Mouse (Mus musculus) cerebellum, adult 18-20 months (tissue): ENCODE results near the gene Npepl1.

Experiments used
- DNase-seq, 2 experiments: peaks; one replicate each; pipeline ENCODE4 v3.0.0; 2021

The Npepl1 gene

DNA sequence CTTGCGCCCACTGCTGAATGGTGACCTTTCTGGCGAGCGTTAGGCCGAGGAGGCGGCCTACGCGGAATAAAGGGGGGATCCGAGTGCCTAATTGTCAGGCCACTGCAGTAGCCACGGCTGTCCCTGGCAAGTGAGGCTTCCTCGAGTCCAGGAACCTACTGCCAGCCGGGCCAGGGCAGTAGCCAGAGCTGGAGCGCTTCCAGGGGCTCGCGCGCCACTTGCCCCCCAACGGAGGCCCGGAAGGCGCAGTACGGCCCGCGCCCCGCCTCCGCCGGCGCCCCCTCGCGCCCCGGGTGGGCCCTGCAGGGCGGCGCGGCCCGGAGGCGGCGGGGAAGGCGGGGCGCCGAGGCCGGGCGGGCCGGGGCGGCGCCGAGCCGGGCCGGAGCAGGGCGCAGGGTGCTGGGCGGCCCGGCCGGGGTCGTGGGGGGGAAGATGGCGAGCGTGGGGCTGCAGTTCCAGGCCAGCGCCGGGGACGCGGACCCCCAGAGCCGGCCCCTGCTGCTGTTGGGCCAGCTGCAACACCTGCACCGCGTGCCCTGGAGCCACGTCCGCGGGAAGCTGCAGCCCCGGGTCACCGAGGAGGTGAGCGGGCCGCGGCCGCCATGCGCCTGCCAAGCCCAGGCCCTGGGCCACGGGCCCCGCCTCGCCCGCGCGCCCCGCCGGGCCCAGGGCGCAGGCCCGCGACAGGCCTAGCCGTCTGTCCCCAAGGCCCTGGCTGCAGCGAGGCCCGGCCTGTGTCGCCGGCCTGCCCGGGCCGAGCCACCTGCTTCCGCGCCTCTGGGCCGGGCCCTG lies at the start of gene Npepl1:
Gene Npepl1 (plus strand): TSS at position 359 of the 792 bp plus-strand sequence.
- DNase-seq, result peak; percentile 64 to 80

DNA sequence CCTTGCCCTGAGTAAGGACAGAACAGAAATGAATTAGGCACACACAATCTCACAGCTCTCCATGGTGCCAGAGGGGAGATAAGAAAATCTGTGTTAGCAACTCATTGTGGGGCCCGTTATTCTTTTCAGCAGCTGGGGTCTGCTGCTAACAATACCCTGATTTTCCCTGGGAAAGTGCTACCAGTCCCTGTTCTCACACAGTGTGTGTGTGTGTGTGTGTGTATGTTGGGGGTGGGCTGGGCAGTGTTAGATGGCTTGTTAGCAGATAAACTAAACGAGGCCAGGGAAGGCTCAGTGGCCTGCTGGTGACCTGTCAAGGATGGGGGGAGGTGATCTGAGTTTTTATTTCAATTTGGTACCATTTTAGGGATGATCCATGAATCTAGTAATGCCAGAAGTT lies 48.9 kb upstream of the Npepl1 start:
- no peak for DNase-seq

DNA sequence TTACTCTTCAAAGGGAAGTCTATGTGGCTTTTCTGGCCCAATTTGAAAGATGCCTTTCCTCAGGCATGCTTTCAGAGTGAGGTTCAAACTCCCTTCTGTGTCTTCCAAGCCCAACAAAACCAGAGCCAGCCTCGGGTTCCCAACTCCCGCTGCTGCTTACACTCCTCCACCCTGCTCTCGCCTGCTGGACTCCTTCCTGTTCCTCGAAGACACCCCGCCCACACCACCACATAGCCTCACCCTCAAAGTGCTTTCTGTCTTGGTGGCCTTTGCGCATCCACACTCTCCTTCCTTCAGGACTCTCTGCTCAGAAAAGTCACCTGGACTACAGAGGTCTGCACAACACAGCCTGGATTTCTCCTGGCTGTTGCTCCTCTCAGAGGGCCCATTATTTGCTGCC lies 47.1 kb upstream of the Npepl1 start:
- DNase-seq, result no peak

DNA sequence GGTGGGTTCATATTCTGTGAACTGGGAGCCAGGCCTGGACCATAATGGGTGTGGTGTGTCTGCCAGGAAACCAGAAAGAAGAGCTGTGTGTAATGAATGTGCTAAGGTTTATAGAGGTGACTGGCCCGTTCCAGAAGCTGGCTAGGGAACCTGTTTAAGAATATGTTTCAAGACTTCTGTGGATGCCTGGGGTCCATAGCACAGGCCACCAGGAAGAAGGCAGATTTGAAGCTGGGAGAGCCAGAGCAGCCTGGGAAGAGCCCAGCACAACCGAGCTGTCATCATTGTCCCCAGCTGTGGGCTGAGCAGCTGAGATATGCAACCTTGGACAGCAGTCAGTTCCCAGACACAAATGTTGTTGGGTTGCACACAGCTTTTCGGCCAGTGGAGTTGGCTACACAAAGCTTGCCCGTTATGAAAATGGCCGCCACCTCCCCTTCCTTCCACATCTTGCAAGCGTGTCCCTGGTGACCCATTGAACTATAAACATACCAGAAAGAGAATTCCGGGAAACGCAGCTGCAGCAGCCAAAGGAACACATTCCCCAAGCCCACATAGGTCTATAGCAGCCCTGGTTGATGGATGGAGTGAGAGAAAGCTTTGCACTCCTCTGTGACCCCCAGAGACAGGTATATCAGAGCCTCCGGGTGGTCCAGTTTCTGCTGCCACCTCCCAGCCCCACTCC lies 46.5 kb upstream of the Npepl1 start:
- DNase-seq, result no peak

DNA sequence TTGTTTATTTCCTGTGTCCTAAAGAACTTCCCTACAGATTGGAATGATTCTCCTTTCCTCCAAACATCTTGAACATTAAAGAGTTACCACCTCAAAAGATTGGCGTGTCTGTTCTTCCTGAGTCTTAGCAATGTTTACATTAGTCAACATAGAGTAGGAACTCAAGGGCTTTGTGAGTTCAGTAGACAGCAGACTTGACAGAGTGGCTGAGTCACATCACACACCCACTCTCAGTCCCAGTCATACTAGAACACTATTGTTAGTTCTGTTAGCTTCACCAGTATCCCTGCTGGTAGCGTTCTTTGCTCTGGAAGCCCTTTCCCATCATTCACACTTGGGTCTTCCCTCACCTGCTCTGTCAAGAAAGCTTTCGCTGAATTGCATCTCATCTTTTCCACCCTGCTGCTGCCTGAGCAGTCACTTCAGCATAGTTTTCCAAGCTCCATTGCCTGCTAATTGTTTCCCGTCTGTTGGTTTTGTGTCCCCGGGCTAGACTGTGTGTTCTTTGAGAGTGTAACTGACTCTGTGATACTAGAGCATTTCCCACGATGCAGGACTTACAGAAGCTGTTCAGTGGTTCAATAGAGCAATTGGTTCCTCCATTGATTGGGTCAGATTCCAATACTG lies 42.2 kb upstream of the Npepl1 start:
- DNase-seq, result no peak

DNA sequence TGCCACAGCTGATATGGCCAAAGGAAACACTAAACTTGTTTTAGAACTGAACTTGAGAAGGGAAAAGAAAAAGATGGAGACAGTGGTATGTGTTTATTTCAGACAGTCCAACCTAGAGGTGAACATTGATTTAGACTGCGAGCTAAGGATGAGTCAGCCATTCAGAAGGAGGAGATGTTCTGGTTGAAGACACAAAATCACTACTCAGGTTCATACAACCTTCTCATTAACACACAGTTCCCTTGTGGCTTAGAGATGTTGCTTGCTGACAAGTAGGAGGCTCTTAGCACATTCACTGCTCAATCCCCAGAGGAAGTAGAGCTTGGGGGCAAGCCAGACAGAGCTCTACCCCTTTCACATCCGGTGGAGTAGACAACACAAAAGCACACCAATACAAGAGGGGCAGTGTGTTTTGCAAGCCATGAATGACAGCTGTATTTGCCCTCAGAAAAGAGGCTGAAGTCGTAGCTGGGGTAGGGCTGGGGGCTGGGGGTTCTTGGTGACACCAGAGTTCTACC lies 40.6 kb upstream of the Npepl1 start:
- DNase-seq, result no peak

DNA sequence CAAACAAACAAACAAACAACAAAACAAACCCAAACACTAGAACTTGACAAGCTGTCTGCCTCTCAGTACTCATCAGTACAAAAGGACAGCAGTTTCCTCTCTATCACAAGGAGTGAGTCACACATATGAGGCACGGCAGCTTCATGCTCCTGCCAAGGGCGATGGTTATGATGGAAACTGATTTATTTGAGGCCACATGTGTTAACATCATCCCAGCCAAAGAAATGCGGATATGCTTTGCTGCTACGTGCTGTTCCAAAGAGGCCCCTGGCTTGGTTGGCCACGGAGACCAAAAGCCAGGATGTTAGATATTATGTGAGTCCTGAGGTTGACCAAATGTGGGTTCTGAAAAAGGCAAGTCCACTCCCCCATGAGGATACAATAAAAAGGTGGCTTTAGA lies 38.7 kb upstream of the Npepl1 start:
- no peak for DNase-seq

DNA sequence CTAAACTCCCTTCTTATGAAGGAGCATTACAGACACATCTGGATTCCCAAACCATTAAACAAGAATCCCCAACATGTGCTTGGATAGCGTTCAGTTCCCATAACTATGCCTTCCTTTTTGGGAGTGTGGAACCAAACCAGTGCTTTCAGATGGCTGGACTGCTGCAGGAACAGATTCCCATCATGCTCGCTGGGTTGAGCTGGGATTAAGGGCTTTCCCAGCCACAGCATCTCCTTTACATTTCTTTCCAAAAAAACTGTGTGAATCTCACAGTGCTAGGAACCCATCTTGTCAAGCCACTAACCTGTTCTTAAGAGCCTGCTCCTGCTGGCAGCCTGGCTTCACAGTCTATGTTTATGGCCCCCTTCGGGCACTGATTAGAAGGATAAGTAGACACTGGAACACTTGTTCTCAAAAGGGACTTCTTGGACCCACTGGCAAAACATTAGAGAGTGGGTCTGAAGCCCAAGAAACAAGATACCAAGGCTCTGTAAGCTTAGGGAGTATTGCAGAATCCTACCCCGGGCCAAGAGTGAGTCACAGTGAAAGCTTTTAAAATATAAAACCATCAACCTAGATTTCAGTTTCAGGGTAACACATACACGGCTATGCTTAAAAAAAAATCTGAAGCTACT lies 36.9 kb upstream of the Npepl1 start:
- no peak for DNase-seq

DNA sequence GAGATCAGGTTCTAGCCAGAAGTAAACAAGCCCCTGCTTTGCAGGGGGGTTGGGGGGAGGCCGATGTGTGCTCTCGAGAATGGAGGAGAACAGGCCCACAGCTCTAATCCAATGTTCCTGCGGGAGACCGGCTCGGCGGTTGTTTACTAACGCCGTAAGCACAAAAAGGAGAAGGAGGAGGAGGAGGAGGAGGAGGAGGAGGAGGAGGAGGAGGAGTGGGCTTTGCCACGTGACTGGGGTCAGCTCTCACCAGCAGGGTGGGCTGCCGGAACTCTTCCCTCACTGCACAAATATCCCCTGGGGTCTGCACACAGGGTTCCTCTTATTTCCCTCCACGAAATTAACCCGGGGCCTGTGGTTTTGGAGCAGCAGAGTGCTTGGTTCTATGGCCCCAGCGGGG lies 35.5 kb upstream of the Npepl1 start:
- DNase-seq, result peak in 1 of 2 experiments; percentile 22

DNA sequence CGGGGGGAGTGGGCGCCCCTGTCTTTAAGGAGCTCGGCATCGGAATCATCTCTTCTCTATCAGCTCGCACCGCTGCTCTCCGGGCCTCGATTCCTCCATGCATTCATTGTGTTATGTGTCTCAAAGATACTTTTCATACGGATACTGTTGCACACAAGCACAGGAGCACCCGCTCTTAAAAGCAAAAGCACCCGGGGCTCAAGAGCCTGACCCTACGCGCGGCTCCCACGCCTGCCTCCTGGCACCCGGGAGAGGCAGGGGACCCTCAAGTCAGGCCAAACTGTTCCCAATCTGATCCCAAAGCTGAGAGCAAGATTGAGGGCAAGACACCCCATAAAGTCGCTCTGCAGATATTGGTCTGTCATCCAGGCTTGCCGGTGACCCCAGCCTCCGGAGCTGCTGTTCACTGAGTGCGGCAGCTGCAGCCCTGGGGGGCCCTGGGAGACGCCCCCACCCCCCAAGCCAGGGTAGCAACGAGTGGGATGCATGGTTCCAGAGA lies 35.0 kb upstream of the Npepl1 start:
- DNase-seq, result peak; percentile 26 to 52

DNA sequence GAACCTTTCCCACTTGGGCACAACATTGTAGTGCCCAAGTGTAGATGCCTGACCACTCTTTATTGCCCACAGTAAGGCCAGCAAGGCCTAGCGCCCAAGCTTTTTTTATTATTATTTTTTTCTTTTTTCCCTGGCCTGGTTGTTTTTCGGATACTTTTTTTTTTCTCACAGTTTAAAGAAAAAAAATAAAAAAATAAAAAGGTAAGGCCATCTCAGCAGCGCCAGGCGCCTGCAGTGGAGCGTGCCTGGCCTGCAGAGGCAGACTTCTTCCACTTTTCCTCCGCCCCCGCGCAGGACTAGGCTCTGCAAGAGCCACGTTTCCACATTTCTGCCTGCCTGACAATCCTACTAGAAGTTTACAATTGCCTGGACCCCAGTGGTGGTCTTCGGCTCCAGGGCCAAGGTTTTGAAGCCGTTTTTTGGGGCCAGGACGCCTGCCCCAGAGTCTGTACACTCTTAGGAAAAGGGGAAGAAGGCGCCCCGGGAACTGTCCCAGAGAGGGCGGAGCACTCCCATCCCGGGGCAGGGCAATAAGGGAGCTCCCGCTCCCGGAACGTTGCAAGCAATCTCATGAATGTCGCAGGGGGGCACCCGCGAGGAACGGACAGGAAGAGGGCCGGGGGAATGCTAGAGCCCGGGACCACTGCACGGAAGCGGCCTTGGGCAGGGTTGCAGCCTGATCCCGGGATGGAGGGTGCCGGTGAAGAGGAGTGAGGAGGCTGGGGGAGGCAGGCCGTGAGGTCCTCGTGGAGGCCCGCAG lies 34.3 kb upstream of the Npepl1 start, which contains the start of gene Stx16:
Gene Stx16 (plus strand): TSS at position 636 of the 760 bp plus-strand sequence.
- DNase-seq, result peak; percentile 88 to 96

DNA sequence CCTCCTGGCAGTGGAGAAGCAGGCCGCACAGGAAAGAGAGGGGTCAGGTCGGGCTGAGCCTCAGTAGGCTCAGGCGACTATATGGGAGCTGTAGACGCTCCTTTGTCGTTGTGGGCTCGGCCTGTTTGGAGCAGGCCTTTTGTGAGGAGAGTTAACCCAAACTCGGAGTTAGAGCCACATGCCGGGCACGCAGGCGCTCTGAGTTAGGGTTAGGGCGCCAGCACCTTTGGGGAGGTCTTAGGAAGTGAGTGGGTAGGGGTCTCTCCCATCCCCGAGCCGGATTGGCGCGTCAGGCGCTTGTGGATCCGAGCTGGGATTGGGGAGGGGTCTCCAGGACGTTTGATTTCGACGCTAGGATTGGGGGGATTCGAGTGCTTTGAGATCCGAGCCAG lies 33.7 kb upstream of the Npepl1 start:
- DNase-seq, result peak in 1 of 2 experiments; percentile 22

DNA sequence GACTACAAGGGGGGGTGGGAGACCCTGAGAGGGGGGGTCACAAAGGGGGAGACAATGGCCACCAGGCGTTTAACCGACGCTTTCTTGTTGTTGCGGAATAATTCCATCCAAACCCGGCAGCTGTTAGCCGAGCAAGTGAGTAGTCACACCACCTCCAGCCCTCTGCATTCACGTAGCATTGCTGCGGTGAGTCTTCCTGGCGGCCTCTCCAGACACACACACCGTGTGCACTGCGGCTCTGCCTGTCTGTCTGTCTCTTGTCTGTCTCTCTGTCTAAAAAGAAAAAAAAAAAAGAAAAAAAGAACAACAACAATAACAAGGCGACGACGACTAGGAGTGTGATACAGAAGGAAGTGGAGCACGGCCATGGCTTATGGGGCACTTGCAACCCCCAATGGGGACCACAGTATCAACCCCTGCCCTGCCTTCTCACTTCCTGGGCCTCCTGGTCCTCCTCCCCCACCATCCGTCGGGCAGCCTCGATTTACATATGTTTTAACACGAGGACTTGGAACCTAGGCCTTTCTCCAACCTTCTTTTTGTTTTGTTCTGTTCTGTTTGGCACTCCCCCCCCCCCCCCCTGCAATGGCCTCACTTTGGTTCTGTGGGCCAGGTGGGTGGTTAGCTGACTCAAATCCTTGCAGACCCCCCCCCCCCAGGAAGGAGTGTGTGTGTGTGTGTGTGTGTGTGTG lies 33.0 kb upstream of the Npepl1 start:
- DNase-seq, result peak; percentile 11 to 14

DNA sequence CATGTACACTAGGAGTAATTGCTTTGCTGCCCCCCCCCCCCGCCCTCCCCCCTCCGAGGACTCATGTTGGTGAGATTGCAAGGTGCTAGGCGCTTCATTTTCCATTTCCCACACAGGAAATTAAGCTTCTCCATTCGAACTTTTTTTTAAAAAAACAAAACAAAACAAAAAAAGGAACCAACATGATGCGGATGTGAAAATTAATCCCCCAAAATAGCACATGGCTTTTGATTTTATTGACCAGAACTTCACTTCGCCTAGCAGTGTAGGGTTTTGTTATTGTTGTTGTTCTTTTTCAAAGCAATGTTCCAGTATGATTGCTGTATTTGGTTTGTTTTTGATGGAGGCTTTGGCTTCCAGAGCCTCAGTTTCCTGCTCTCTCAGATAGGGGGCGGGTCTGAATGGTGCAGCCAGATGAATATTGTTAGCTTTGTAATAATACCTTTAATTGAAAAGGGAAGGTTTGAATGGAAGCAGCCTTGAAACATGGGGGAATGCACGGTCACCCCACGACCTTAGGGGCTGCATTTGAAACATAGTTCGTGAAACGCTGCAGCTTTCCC lies 32.3 kb upstream of the Npepl1 start:
- no peak for DNase-seq

DNA sequence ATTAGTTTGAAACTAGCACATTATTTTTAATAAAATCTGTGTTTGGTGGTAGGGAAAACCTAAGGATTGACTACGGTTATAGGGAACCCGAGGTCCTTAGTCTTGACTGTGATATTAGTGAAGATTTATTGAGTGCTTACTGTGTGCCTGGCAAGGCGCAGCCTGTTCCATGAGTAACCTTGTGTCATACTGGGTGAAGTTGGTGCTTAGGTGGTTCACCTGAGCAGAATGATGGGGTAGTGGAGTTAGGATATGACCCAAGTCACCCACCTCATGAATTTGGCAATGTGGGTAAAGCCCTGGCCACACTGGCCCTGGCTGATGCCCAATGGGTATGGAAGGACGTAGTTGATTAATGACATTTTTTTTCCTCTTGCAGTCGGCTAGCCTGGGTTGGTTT lies 28.3 kb upstream of the Npepl1 start:
- DNase-seq, result no peak

DNA sequence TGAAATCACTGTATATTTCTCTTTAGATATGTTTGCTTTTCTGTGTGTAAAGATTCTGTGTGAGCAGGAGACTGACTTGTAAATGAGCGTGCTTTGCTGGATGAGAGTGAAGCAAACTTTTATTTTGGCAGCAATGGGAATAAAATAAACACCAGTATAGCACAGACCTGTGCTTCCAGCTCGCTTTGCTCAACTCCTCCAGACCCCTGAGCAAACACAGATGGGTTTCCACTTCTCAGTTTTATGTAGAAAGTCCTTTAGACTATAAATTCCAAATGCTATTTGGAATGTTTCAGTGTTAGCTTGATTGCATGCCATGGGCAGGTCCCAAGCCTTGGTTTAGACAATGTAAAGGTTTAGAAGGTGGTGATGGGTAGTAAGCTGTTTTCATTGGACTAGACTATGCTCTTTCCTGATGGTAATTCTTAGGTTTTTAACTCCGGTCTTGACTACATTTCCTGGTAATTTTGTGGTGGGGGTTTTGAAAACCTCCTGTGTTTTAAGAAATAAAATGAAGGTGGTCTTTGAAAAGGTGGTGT lies 27.7 kb upstream of the Npepl1 start:
- DNase-seq, result no peak

DNA sequence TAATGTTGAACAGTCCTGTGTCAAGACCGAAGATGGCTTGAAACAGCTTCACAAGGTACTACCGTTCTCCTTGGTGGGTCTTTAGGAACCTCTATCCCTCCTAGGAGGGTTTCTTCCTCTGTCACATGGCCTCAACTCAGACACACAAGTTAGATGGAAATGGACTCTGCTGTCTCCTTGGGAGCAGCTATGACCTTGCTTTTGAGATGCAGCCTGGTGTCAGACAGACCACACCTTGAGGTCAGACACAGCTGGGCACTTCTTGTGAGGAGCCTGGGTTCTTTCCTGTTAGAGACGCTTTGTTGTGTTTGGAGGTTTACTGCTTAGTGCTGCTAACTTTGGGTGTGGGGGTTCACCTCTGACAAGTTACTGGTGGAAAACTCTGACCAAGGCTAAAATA lies 15.1 kb upstream of the Npepl1 start:
- DNase-seq, result no peak

DNA sequence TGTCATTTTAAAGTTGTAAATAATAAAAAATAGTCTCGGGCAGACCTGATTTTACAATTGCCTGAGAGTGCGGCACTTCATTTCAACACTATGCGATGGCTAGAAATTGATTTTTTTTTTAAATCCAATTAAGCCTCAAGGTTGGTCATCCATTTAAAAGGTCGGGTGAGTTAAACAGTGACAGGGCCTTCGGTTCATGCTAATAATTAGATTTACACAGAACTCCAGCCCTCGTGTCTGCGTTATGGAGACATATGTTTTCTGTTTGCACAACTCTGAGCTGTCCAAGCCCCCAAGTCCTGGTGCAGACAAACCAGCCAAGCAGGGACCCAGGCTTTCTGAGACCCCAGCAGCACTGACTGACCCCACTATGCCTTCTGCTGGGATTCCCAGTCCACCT lies 7.8 kb upstream of the Npepl1 start:
- DNase-seq, result no peak

DNA sequence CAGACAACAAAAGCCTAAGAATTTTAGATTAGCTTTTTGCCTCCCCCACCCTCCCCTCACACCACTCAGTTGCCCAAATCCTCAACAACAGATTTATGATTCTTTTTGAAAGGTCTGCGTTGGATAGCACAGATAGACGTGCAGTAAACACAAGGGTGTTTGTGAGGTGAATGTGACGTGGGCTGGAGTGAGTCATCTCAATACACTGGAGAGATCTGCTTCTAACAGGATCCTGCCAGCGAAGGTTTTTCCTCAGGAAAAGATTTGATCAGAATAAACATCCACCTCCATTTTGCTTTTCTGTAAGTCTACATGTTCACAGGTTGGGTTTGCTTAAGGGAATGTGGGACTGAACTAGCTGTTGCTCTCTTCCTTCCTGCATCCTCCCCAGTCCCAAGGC lies 6.6 kb upstream of the Npepl1 start:
- DNase-seq, result no peak

DNA sequence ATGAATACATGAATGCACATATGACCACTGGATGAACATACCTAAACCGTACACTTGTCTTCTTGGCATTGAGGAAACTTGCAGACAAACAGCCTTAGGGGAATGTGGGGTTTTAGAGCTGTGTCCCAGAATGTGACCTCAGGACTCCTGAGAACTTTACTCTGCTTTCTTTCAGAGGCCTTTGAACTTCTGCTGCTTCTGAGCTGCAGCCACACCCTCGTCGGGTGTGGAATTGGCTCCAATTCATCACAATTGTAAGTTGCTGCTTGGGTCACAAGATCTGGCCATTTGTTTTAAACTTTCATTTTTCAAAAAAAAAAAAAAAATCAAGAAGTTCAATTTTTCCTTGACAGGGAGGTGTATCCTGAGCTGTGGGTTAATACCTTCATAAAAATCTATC lies 2.8 kb upstream of the Npepl1 start:
- no peak for DNase-seq
